Mouse (Mus musculus) urinary bladder, postnatal 14 days (tissue): ENCODE results near the gene Apobec1.
"Not testable (repeated sequence)": the region's sequence is repeated elsewhere in the genome, so short reads cannot be mapped to it uniquely, and the experiment has no call there.

Source experiments
- DNase-seq: peaks from one replicate; pipeline ENCODE4 v3.0.0; 2021; ENCODE audit warnings: low spot score

Apobec1 gene

GRCm38 (mm10) chr6:122604260-122604659, 2.0 kb upstream of the Apobec1 start:
- DNase-seq = no peak

GRCm38 (mm10) chr6:122602992-122603322, 713 bp upstream of the Apobec1 start:
- no peak for DNase-seq

- no peak for DNase-seq
Observed at GRCm38 (mm10) chr6:122601615-122602014, 629 bp downstream of the Apobec1 start.

- DNase-seq = no peak
Observed at GRCm38 (mm10) chr6:122601031-122601430, 1.2 kb downstream of the Apobec1 start.

- DNase-seq = no peak
Observed at GRCm38 (mm10) chr6:122600066-122600646, 2.1 kb downstream of the Apobec1 start.

GRCm38 (mm10) chr6:122599054-122599737, 3.0 kb downstream of the Apobec1 start:
- DNase-seq = no peak

- DNase-seq = no peak
Observed at GRCm38 (mm10) chr6:122598436-122598835, 3.8 kb downstream of the Apobec1 start.

- no peak for DNase-seq
Observed at GRCm38 (mm10) chr6:122598014-122598413, 4.2 kb downstream of the Apobec1 start.

- DNase-seq = no peak
Observed at GRCm38 (mm10) chr6:122596608-122597007, 5.6 kb downstream of the Apobec1 start.

GRCm38 (mm10) chr6:122595637-122596036, 6.6 kb downstream of the Apobec1 start:
- peak; percentile 22 for DNase-seq

GRCm38 (mm10) chr6:122592905-122593304, 9.3 kb downstream of the Apobec1 start:
- DNase-seq = no peak

- DNase-seq = no peak
Observed at GRCm38 (mm10) chr6:122591027-122591758, 11.1 kb downstream of the Apobec1 start.

GRCm38 (mm10) chr6:122579086-122579485, 23.2 kb downstream of the Apobec1 start:
- no peak for DNase-seq

- DNase-seq = no peak
Observed at GRCm38 (mm10) chr6:122577030-122577429, 25.2 kb downstream of the Apobec1 start.

GRCm38 (mm10) chr6:122575037-122575436, 27.2 kb downstream of the Apobec1 start:
- not testable (repeated sequence) for DNase-seq

GRCm38 (mm10) chr6:122571617-122571959, 30.7 kb downstream of the Apobec1 start:
- DNase-seq = no peak

GRCm38 (mm10) chr6:122570695-122571616, 31.3 kb downstream of the Apobec1 start:
- DNase-seq = no peak

- no peak for DNase-seq
Observed at GRCm38 (mm10) chr6:122569762-122570161, 32.5 kb downstream of the Apobec1 start.

- no peak for DNase-seq
Observed at GRCm38 (mm10) chr6:122569113-122569512, 33.1 kb downstream of the Apobec1 start.

GRCm38 (mm10) chr6:122565070-122565784, 37.0 kb downstream of the Apobec1 start:
- DNase-seq = no peak

GRCm38 (mm10) chr6:122562463-122562862, 39.8 kb downstream of the Apobec1 start:
- DNase-seq = peak; percentile 67

- DNase-seq = no peak
Observed at GRCm38 (mm10) chr6:122561005-122561404, 41.2 kb downstream of the Apobec1 start.
